Mouse (Mus musculus) CH12.LX (cell line): ENCODE measurements around the gene Exosc6. TPM values are rescaled to one million over a fixed set of nuclear protein-coding genes. Genes with fewer than 3 reads are reported as not detected.
"Not testable (repeated sequence)": the region's sequence is repeated elsewhere in the genome, so short reads cannot be mapped to it uniquely, and the experiment has no call there.

Experiments
- DNase-seq: peaks from one replicate; pipeline ENCODE4 v3.0.0-alpha.2; 2013; ENCODE audit errors: extremely low read depth
- H3K27ac ChIP-seq: 2 replicates; pipeline ENCODE4 v1.5.1; 2012; ENCODE audit warnings: low read depth, mild to moderate bottlenecking, control low read depth, moderate library complexity; ENCODE audit not compliant: insufficient read depth
- H3K27me3 ChIP-seq: replicated peaks from 2 replicates; pipeline ENCODE3; 2012; ENCODE audit warnings: inconsistent platforms
- H3K36me3 ChIP-seq, 2 experiments: replicated peaks in 1 of 2; 2 replicates each; pipeline versions ENCODE3 to v1.6.1; 2012; ENCODE audit warnings: inconsistent platforms in 1 of 2, low read length in 1 of 2, mild to moderate bottlenecking in 1 of 2, mixed read lengths in 1 of 2, moderate library complexity in 1 of 2; ENCODE audit not compliant: control insufficient read depth in 1 of 2, insufficient read depth in 1 of 2
- H3K4me1 ChIP-seq, 2 experiments: 2 replicates each; pipeline ENCODE4 v1.6.1; 2012; ENCODE audit warnings: inconsistent platforms in 1 of 2, moderate library complexity in 1 of 2; ENCODE audit not compliant: insufficient read depth in 2 of 2, control insufficient read depth in 1 of 2
- H3K4me2 ChIP-seq: 2 replicates; pipeline ENCODE4 v1.6.1; 2012; ENCODE audit warnings: low read depth, mild to moderate bottlenecking, control low read depth; ENCODE audit not compliant: poor library complexity, insufficient read depth, severe bottlenecking
- H3K4me3 ChIP-seq, 3 experiments: fragments of 150-350 bp in 1 of 3; sonication (generic) in 1 of 3; replicated peaks in 1 of 3; 2 replicates each; pipeline versions ENCODE3 to v1.5.1; 2011 to 2012; ENCODE audit warnings: low read depth in 2 of 3, low read length in 2 of 3, mild to moderate bottlenecking in 2 of 3, moderate library complexity in 2 of 3, control low read depth in 1 of 3, improper control_type of control experiment in 1 of 3, inconsistent platforms in 1 of 3, mixed read lengths in 1 of 3; ENCODE audit not compliant: poor library complexity in 1 of 3
- H3K79me2 ChIP-seq: replicated peaks from 2 replicates; pipeline ENCODE4 v1.6.1; 2012; ENCODE audit warnings: mild to moderate bottlenecking, moderate library complexity; ENCODE audit not compliant: control insufficient read depth, poor library complexity, insufficient read depth, severe bottlenecking; ENCODE audit errors: extremely low read depth
- H3K9ac ChIP-seq: 2 replicates; pipeline ENCODE4 v1.6.1; 2012; ENCODE audit warnings: low read depth, mild to moderate bottlenecking, control low read depth, moderate library complexity; ENCODE audit not compliant: insufficient read depth
- H3K9me3 ChIP-seq: replicated peaks from 2 replicates; pipeline ENCODE3; 2012; ENCODE audit warnings: low read length, inconsistent platforms, mixed read lengths
- NRF1 ChIP-seq: IDR thresholded peaks from 2 replicates; pipeline ENCODE4 v1.6.1; 2014; ENCODE audit warnings: low read depth, mild to moderate bottlenecking, inconsistent platforms, low read length, improper control_type of control experiment, moderate library complexity
- dilution Hi-C: fragments of 300-500 bp; cut with MboI; formaldehyde crosslinking; loops from 2 replicates; pipeline ENCODE4 v1.14.3; 2020; ENCODE audit warnings: low sequenced_read_pairs; ENCODE audit not compliant: extremely low pct_unique_long_range_greater_than_20kb, extremely low pct_ligation_motif_present
- in situ Hi-C: fragments of 300-500 bp; cut with MboI; formaldehyde crosslinking; loops from 3 replicates; pipeline ENCODE4 v1.14.3; 2019; ENCODE audit warnings: low sequenced_read_pairs, low pct_ligation_motif_present, low pct_unique_long_range_greater_than_20kb, mixed read lengths
- polyA plus RNA-seq: library from polyadenylated mRNA; unstranded; fragments of >175 nt; gene quantifications from 2 replicates; pipeline ENCODE4 v1.2.1, GENCODE M21; 2012; ENCODE audit warnings: low read depth; ENCODE audit not compliant: insufficient read length
- total RNA-seq, 2 experiments: library from RNA; depleted of rRNA; stranded (reverse); fragments of 300-350 nt in 1 of 2; fragments of >200 nt in 1 of 2; gene quantifications; 2 replicates each; pipeline ENCODE4 v1.2.3; 2012 to 2014

The Exosc6 gene
- total and polyA plus RNA-seq, 3 experiments: 3.9 to 20.3 (median 3.9) TPM

GRCm38 (mm10) chr8:111094719-111095302 lies 38.7 kb downstream of the Exosc6 start:
- H3K4me1 ChIP-seq: peaks cover 4 to 11% of the 10 kb centered on the region in 2 experiments; a peak in 3 of 4 replicates
- in situ Hi-C loops: loop anchor here (25.0 kb wide), 1 partner anchor 458 kb away; no protein-coding TSS in a partner anchor
- H3K9ac ChIP-seq: peak overlapping the region; percentile 46; the same call in 1 of the 2 replicates
- dilution Hi-C loops, H3K36me3 ChIP-seq, DNase-seq, H3K9me3 ChIP-seq, H3K27ac ChIP-seq, H3K27me3 ChIP-seq, H3K79me2 ChIP-seq: not testable (repeated sequence)
- peak overlapping the region; percentile 57 to 84 (median 71) for H3K4me3 ChIP-seq
- H3K4me2 ChIP-seq: peak overlapping the region; percentile 70; the same call in 1 of the 2 replicates
- peak; percentile 28; the same call in 1 of the 2 replicates for TF ChIP-seq NRF1

Other genes starting within 250 kb of the Exosc6 start
- 35.2 and 36.4 TPM in 2 replicates for gene Cog4, start 209.7 kb upstream of the Exosc6 start, total RNA-seq (2012; rRNA removed)
- gene Cog4, start 209.7 kb upstream of the Exosc6 start, total RNA-seq (2014; rRNA removed): 24.4 and 27.5 TPM in 2 replicates
- gene Cog4, start 209.7 kb upstream of the Exosc6 start, polyA plus RNA-seq: 24.9 and 27.5 TPM in 2 replicates
- gene Sf3b3, start 209.6 kb upstream of the Exosc6 start, total RNA-seq (2012; rRNA removed): 136 and 163 TPM in 2 replicates
- 137 and 139 TPM in 2 replicates for gene Sf3b3, start 209.6 kb upstream of the Exosc6 start, total RNA-seq (2014; rRNA removed)
- gene Sf3b3, start 209.6 kb upstream of the Exosc6 start, polyA plus RNA-seq: 206 and 213 TPM in 2 replicates
- 14.3 and 14.4 TPM in 2 replicates for gene Fuk, start 153.9 kb upstream of the Exosc6 start, total RNA-seq (2012; rRNA removed)
- gene Fuk, start 153.9 kb upstream of the Exosc6 start, total RNA-seq (2014; rRNA removed): 6.6 and 6.8 TPM in 2 replicates
- gene Fuk, start 153.9 kb upstream of the Exosc6 start, polyA plus RNA-seq: 6.4 and 7.0 TPM in 2 replicates
- 14.6 and 16.9 TPM in 2 replicates for gene St3gal2, start 136.4 kb upstream of the Exosc6 start, total RNA-seq (2012; rRNA removed)
- 16.4 and 17.0 TPM in 2 replicates for gene St3gal2, start 136.4 kb upstream of the Exosc6 start, total RNA-seq (2014; rRNA removed)
- gene St3gal2, start 136.4 kb upstream of the Exosc6 start, polyA plus RNA-seq: 41.4 and 44.5 TPM in 2 replicates
- 28.8 and 36.4 TPM in 2 replicates for gene Ddx19a, start 58.5 kb upstream of the Exosc6 start, total RNA-seq (2012; rRNA removed)
- gene Ddx19a, start 58.5 kb upstream of the Exosc6 start, total RNA-seq (2014; rRNA removed): 19.0 and 23.1 TPM in 2 replicates
- gene Ddx19a, start 58.5 kb upstream of the Exosc6 start, polyA plus RNA-seq: 96.5 and 107 TPM in 2 replicates
- gene Ddx19b, start 24.6 kb upstream of the Exosc6 start, total RNA-seq (2012; rRNA removed): 12.6 and 13.0 TPM in 2 replicates
- gene Ddx19b, start 24.6 kb upstream of the Exosc6 start, total RNA-seq (2014; rRNA removed): 14.4 and 14.9 TPM in 2 replicates
- gene Ddx19b, start 24.6 kb upstream of the Exosc6 start, polyA plus RNA-seq: 13.5 and 14.1 TPM in 2 replicates
- gene Aars, start 23.2 kb upstream of the Exosc6 start, total RNA-seq (2012; rRNA removed): 125 and 130 TPM in 2 replicates
- 72.6 and 81.9 TPM in 2 replicates for gene Aars, start 23.2 kb upstream of the Exosc6 start, total RNA-seq (2014; rRNA removed)
- 142 and 171 TPM in 2 replicates for gene Aars, start 23.2 kb upstream of the Exosc6 start, polyA plus RNA-seq
- not detected in 2 replicates for gene Clec18a, start 36.1 kb downstream of the Exosc6 start, total RNA-seq (2012; rRNA removed)
- gene Clec18a, start 36.1 kb downstream of the Exosc6 start, total RNA-seq (2014; rRNA removed): not detected in 2 replicates
- not detected in 2 replicates for gene Clec18a, start 36.1 kb downstream of the Exosc6 start, polyA plus RNA-seq
- gene Pdpr, start 38.3 kb downstream of the Exosc6 start, total RNA-seq (2012; rRNA removed): 11.0 and 11.6 TPM in 2 replicates
- gene Pdpr, start 38.3 kb downstream of the Exosc6 start, total RNA-seq (2014; rRNA removed): 8.0 and 8.3 TPM in 2 replicates
- gene Pdpr, start 38.3 kb downstream of the Exosc6 start, polyA plus RNA-seq: 7.6 and 8.3 TPM in 2 replicates
- gene Glg1, start 202.9 kb downstream of the Exosc6 start, total RNA-seq (2012; rRNA removed): 19.3 and 21.6 TPM in 2 replicates
- 13.6 and 13.8 TPM in 2 replicates for gene Glg1, start 202.9 kb downstream of the Exosc6 start, total RNA-seq (2014; rRNA removed)
- 32.2 and 32.4 TPM in 2 replicates for gene Glg1, start 202.9 kb downstream of the Exosc6 start, polyA plus RNA-seq
- gene Rfwd3, start 243.9 kb downstream of the Exosc6 start, total RNA-seq (2012; rRNA removed): 53.1 and 63.2 TPM in 2 replicates
- gene Rfwd3, start 243.9 kb downstream of the Exosc6 start, total RNA-seq (2014; rRNA removed): 63.6 and 68.3 TPM in 2 replicates
- gene Rfwd3, start 243.9 kb downstream of the Exosc6 start, polyA plus RNA-seq: 56.7 and 64.5 TPM in 2 replicates